Mouse (Mus musculus) telencephalon, adult 2 months (tissue): Measurements from ENCODE around the gene Cryzl1.

Experiments
- DNase-seq: peaks from one replicate; pipeline ENCODE4 v3.0.0-alpha.2; 2011; ENCODE audit warnings: low read depth, low spot score

Cryzl1 gene

DNA sequence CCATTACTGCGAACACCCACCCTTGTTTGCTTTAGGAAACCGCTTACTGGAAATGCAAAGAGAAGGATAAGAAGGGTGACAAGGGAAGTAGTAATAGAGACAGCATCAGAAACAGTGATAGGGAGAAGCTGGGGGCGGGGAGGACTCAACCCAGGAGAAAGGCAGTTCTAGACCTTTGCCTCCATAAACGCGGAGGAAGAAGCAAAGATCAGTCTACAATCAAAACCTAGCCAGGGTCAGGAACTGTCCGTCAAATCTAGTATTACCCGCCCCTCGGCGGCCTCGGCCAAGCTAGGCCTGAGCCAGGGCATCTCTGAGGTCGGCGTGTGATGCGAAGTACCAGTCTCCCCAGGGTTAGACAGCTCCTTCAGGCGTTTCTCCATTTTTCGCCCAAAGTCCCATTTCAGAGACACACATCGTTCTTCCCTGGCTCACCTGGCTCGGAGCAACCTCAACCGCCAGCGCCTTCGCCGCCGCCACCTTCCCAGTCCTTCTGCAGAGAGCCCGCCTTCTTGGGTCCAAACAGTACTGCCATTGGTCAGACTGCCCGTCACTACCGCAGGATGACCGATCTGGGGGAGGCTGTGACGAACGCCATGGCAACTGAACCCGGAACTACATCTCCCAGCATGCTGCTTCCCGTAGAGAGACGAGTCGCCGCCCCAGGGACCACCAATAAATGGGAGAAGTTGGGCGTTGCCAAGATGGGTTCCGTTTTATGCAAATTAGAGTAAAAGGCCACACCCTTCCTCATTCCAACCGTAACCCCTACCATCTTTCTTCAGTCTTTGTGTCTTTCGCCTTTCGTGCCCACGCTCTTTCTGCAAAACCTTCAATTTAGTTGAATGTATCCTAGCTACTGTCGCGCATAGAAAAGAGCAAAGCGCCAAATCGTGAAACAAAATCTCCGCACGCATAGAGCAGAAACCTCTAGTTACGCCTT, at the start of gene Cryzl1:
TSS of gene Cryzl1 (minus strand) at position 853 of the 943 bp plus-strand sequence.
- DNase-seq: peak; percentile 100

DNA sequence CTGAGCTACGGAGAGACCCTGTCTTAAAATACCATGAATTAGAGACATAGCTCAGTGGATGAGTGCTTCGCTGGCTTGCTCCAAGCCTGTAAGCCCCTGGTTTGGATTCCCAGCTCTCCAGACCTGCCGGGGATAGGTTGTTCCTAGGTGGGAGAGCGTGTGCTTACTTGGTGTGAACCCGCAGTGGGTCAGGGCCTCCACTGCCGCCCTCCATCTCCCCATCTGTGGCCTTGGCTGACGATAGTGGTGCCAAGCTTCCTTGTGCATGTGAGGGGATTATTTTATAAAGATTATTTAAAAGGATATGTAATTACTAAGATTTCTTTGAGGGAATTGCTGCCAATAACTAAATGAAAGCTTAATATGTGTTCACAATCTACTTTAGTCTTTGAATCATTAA, 43.8 kb upstream of the Cryzl1 start:
- DNase-seq: no peak

DNA sequence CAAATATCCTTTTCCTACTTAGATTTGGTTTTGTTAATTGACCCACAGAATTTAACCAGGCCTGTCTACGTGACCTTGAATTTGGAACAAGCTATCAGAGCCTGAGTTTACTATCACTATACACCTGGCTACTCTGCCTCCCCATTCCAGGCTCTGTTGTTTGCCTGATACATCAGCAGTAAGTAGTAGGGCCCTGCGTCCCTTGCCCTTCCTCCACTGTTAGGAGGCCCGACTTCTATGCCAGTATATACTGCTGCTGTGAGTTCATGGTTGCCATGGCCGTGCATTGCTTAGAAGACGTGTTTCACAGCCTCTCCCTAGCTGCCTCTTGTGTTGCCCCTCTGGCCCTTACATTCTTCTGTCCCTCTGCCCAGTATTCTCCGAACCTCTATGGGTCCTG, 42.6 kb upstream of the Cryzl1 start:
- DNase-seq: no peak

DNA sequence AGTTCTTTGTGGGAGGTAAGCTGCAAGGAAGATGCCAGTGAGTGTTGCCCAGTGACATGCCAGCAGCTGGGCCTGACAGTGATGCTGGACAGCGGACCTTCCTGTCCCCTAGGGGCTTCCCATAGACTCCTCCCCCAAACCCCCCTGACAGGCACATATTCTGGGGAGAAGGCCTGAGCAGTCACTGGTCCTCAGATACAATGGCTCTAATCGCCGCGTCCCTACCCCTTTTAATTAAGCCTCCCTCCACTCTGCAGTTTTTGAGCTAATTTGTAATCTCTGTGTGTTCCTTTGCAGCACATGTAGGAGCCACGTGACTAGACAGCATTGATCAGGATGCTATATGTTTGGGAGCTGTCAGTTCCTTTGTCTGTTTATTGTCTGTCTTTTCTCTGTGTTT, 41.9 kb upstream of the Cryzl1 start:
- no peak for DNase-seq

DNA sequence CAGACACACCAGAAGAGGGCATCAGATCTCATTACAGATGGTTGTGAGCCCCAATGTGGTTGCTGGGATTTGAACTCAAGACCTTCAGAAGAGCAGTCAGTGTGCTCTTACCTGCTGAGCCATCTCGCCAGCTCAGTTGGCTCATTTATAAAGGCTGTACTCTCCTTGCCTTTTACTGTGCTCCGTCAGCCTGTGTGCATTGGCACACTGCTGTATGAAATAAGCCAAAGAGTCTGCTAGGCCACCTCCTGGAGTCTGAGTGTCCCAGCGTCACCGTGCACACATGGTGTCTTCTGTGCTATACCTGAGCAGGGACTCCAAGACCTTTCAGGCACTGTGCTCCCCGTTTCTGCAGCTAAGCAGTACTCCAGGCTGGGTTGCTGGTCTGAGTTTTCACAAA, 41.1 kb upstream of the Cryzl1 start:
- DNase-seq: no peak

DNA sequence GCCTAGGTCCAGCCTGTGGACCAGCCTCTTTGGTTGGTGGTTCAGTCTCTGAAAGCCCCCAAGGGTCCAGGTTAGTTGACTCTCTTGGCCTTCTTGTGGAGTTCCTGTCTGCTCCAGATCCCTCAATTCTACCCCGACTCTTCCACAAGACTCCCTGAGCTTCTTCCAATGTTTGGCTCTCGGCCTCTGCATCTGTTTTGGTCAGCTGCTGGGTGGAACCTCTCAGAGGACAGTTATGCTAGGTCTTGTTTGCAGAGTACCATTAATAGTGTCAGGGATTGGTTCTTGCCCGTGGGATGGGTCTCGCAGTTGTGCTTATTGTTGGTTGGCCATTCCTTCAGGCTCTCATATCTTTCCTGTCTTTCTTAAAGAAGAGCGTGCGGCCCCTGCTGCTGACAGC, 39.8 kb upstream of the Cryzl1 start:
- no peak for DNase-seq

DNA sequence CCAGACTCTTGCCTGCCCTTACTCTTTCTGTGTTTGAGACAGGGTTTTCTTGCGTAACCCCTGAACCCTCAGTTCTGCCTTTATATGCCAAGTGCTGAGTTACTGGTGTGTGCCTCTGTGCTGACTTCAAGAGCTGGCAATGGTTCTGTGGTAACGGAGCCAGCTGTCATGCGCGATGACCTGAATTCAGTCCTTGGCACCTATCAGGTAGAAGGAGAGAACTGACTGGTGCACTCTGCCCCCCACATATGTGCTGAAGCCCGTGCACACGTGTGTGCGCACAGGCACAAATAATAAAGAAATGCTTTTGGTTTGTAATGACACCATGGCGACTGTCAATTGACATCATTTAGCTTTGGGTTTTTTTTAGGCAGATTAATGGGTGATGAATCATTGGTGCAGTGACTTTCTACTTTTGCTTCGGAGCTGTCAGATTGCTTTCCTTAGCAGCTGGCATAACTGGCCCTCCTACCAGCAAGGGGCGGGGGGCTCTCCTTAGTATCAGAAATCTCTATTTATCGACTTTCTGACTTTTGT, 38.5 kb upstream of the Cryzl1 start:
- DNase-seq: no peak

DNA sequence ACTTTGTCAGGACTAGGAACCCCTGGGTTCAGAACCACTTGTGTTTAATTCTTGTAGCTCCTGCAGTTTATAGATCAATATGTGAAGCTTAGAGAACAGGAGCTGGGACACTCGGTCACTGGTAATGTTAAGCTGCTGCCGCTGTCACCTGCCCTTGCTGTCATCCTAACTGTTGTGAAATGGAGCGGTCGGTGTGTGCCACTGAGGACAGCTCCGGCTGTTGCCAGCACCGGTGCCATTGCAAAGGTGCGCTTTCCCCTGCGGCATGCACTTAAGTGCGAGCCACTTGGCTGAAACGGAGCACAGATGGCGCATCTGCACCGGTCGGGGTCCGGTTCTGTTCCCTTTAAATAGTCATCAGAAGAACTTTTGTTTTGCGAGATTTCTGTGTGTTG, 37.0 kb upstream of the Cryzl1 start:
- DNase-seq: no peak

DNA sequence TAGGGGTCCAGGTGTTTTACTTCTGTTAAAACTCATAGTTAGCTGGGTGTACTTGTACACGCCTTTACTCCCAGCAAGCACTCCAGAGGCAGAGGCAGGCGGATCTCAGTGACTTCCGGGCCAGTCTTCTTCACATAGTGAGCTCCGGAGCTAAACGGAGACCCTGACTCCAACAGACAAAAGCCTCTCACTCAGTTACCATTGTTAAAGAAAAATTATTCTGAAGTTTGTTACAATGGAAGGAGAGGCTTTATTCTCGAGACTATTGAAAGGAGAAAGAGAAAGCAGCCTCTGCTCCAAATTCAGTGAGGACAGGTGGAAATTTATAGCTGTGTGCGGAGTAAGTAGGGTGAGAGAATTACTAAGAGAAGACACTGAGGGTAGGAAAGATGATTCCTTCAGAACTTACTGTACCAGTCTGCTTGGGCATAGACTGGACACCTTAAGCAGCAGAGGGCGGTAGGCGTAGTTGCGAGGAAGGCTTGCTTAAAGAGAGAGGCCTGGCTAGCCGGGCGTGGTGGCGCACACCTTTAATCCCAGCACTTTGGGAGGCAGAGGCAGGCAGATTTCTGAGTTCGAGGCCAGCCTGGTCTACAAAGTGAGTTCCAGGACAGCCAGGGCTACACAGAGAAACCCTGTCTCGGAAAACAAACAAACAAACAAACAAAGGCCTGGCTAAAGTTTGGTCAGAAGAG, 36.5 kb upstream of the Cryzl1 start:
- no peak for DNase-seq

DNA sequence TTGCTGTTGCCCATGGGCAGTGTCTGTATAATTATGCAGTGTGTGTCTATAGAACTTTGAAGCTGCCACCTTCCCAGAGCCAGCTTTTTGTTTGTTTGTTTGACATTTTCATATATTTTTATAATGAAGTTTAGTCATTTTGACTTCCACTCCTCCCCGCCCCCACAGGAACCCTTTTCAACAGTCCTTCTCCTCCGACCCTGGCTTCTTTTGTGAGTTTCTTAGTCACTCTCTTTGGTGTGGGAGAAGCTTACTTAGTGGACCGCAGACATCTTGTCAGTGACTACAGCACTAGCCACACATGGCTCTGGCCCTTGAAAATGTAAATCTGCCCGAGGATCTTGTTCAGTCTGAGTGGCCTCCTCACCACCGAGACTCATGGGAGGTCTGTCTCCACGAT, 35.6 kb upstream of the Cryzl1 start:
- no peak for DNase-seq

DNA sequence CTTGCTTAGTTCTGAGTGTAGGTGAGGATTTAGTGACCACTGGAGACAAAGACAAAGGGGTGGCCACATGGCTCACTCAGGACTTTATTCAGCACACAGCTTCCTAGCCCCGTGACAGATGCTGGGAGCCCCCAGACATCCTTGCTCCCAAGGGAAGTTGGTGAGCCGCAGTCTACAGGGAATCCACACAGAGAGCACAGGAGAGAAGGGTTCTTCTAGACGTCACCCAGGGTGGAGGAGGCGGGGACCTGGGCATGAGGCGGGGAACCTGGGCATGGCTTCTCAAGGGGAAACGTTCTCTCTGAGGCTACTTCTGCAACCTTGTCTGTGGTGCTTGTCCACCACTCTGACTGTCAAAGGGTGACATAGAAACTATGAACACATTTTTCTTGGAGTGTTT, 35.2 kb upstream of the Cryzl1 start:
- no peak for DNase-seq

DNA sequence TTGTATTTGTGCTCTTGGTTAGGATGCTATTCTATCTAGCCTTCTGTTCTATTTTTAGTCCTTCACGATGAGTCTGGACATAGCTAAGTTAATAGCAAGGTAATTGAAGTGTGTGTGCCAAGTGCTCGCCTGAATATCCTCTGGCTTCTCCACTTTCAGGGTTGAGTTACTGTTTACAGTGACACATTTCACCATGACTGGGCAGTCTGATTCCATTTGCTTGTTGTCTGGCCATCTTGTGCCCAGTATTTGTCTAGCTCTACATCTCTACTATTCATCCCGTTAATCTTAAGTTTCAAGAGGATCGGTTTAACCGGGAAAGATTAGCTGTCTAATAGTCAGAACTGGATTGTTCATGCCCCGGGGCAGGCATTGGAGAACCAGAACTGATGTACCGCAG, 33.7 kb upstream of the Cryzl1 start:
- DNase-seq: no peak

DNA sequence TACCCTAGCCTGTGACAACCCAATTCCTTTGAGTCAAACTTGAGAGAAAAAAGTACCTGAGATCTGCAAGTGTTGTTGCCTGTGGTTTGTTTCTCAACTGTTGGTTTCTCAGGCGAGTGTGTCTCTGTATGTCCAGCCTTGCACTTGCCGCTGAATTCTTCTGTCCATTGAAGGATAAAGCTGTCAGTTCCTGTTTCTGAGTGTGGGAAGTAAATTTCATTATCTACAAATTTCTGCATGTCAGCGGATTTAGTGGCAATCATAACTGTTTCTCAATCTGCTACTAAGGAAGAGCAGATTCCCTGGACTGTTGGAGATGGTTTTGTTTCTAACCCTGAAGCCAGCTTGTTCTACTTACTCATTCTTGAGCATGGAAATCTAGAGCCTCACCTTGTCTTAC, 33.0 kb upstream of the Cryzl1 start:
- no peak for DNase-seq

DNA sequence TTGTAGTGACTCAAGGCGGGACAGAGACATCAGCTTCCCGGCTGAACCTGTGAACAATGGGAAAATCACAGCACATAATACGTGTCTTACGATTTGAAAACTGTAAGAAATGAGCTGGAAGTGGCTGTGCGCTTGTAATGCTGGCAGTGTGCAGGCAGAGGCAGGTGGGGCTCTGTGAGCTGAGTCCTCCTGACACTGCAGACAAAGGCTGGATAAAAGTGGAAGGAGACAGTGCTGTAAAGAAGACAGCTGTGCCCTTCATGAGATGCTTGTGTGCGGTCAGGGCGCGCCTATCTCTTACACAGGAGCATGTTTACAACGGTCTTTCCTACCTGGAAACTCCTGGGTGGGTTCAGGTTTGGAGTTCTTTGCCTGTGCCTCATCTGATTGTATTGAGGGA, 32.4 kb upstream of the Cryzl1 start:
- no peak for DNase-seq

DNA sequence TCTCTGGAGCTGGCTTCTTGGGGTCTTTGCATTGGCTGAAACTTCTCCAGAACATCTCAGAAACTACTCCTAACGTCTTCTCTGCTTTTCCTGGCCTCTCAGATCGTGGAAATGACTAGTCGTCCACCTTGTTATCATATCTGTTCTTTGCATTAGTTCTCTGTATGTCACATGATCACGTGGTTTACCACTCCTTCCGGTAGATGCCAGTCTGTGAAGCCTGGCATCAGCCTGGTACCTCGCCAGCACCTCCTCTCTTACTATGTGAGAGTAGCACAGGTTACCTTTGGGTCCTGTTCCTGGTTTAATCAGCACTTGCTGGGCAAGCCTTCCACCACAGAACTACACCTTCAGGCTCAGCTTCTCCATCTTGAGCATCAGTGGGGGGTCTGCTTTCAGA, 26.2 kb upstream of the Cryzl1 start:
- DNase-seq: no peak

DNA sequence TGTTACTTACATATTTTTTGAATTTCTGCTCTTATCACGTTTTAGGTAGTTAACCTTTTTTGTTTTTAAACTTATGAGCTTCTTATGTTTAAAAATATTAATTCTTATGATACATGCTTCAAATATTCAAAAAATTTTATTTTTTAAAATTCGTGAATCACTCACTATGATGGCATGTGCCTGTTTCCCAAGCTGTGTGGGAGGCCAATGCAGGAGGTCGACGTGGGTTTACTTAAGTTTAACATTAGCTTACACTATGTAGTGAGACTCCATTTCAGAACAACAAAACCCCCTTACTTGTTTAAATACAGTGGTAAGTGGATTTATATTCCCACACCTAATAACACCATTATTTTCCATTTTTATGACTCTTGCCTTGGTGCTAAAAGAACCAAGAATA, 24.8 kb upstream of the Cryzl1 start:
- DNase-seq: no peak

DNA sequence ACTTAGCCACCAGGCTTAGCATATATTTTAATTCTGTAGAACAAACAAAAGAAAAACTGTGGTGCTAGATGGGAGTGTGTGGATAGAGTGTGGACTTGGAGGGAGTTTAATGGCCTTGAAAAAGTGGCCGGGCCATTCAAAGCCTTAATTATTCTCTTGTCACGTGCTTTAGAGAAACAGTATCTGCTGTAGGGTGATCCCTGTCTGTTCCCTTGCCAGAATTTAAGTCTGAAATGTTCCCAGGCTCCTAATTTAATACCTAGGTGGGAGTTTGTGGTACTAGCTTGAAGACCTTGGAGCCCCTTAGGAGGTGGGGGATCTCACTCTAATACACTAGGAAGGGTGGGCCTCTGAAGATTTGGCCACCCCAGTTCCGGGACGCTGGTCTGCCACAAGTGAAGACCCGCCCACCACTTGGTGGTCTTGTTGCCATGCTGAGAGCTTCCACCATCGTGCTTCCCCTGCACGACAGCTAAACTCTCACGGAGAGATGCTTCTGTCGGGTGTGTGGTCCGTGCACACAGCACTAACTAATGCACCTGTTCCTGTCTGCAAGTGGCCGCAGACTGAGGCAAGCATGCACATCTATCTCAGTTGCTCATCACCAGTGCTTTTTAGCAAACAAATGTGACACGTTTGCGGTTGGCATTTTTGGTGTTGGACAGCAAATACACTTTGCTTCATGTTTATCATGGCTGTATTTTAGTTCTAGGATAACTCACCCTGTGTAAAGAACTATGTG, 23.0 kb upstream of the Cryzl1 start:
- no peak for DNase-seq

DNA sequence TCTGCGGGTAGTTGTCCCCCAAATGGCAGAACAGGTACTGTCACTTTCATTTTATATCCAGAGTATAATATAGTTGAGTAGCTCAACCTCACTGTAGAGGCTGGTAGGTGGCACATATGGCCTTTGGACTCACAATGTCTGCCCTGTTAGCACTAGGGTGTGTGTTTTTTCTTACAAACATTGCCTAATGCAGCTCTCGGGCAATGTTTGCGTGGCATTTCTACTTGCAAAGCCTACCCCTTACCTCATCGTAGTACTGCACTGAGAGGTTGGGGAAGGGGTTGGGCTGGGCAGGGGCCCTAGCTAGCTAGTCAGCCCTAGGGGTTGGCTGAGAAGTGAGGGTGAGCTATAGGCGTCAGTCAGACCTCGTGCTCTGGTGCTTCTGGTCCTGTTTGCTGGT, 18.8 kb upstream of the Cryzl1 start:
- DNase-seq: no peak

DNA sequence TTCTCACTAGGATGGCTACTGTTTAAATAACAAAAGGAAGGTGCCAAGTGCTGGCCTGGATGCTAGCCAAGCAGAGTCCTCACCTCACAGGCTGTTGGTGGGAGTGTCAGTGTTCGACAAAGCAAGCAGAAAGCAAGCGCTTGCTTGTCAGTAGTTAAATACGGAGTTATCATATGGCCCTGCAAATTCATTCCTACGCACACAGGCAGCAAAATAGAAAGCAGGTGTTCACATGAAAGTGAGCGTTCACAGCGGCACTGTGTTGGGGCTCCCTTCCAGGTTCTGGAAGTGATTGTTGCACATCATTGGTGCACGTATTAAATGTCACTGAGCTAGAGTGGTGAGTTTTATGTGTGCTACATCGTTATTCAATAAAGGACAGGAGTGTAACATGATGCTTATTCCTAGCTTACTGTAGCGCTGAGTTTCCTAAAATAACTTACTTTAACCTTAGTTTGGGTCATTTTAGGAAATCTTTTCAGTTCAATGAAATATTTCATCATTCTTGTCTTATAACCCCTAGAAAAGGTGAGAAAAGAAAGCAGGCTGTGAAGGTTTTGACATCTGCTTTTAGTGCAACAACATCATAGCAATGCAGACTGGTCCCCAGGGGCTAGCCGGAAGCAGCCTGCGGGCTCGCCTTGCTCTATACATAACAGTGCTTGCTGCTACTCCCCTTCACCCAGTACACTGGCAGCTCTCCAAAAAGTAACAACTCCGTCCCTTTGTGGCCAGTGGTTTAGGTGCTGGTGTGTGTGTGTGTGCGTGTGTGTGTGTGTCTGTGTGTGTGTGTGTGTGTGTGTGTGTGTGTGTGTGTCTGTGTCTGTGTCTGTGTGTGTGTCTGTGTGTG, 17.6 kb upstream of the Cryzl1 start:
- peak; percentile 80 for DNase-seq

DNA sequence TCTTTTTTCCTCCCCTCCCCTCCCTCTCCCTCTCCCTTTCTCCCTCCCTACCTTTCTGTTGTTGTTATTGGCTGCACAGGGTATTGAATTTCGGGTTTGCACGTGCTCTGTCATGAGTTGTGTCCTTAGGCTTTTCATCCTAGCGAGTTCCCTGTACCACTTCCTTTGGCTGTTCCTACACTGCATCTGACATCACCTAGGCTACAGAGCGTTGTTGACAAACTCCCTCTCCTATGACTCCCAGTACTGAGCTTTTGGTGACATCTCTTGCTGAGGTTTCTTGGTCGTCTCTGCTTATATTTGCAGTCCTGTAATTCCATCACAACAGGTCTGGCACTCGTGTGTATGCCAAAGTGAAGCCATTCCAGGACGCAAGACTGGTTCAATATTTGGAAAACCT, 14.3 kb upstream of the Cryzl1 start:
- no peak for DNase-seq

DNA sequence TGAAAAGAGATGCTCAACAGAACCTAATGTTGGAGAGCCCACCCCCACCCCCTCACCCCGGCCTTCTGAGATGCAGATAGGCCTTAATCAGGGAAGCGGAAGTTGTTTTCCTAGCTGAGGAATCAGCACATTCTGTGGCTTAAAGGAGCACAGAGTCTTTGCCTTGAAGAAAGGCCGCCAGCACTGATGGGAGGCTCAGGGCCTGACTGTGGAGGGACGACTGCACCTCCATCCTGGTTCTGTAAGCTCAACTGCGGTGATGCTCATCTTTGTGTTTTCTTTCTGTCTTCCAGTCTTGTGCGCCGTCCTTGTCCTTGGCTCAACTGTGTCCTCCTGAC, 12.1 kb upstream of the Cryzl1 start:
- no peak for DNase-seq
